ENCODE assay signal across 9 mouse cellular contexts in the genomic region with DNA sequence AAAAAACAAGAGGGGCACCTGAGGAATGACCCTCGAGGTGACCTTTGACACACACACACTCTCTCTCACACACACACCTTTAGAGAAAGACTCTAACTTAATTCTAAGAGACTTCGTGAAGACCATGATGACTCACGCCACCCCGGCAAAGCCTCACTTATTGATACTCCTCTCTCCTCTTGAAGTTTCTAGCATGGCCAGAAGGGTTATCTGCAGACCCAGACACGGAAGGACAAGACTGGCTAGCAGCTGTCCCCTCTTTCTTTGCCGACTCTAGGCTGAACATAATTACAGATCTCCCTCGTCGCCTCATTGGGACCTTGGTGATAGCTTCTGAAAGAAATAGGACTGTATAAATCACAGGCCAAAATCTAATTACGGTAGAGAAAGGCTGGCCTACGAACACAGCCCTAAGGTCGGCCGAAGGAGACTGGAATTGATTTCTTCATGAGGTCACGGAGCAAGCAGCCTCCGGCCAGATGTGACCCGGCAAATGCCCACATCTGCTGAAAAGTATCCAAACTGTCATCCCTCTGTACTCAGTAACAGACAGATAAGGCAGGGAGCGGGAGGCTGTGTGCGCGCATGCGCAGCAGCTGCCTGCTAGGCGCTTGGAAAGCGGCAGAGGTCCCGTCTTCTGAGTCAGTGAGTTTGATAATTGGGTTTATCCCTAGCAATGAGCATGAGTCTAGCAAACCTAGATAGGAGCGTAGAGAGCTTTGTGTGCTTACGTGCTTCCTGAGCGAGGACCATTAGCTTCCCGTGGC. TPM values are rescaled to one million over a fixed set of nuclear protein-coding genes. Genes with fewer than 3 reads are reported as not detected.
DNase-seq lines count a peak whose midpoint lies in the region; ATAC-seq and TF ChIP-seq lines count a peak whose summit lies in the region.
"Had no signal": no experiment of that assay in that cellular context is flagged by ENCODE, and none has a peak within 500 bp of the region (broad histone marks: within the 10 kb centered on the region; RNA-seq: fewer than 3 reads in every experiment).

No protein-coding gene starts in this region.

- 65% methylated on average over 26 of the region's 26 CpGs for WGBS in lung, embryonic 16.5 days
- WGBS in lung, adult 2 months = 60% methylated on average over 26 of the region's 26 CpGs
- WGBS in heart, embryonic 15.5 days = 59% methylated on average over 26 of the region's 26 CpGs
- 65% methylated on average over 26 of the region's 26 CpGs for WGBS in liver, embryonic 15.5 days (ENCODE audit: insufficient replicate concordance)

- peak; percentile 31 for DNase-seq in adrenal gland, postnatal 14 days
- DNase-seq in adrenal gland, postnatal 25 days = no peak
- no peak for DNase-seq in lung, adult 2 months
- DNase-seq in thymus, postnatal 4 days = no peak
- DNase-seq in cerebellum, adult 11 months = no peak
- DNase-seq: cerebellum, postnatal 36 days had no signal

- peaks cover 6% of the 10 kb centered on the region for H3K27me3 ChIP-seq in lung, embryonic 16.5 days (ENCODE audit: control insufficient read depth, insufficient read depth, low read depth, low read length)
- no peaks in the 10 kb centered on the region for H3K27me3 ChIP-seq in heart, embryonic 15.5 days
- H3K27me3 ChIP-seq in liver, embryonic 15.5 days = peaks cover 36% of the 10 kb centered on the region

- peak overlapping the region; percentile 16; the same call in 1 of the 2 replicates for H3K4me2 ChIP-seq in lung, embryonic 16.5 days (ENCODE audit: low read depth, low read length)
- peak overlapping the region; percentile 39 for H3K4me2 ChIP-seq in heart, embryonic 15.5 days
- H3K4me2 ChIP-seq in liver, embryonic 15.5 days = peak overlapping the region; percentile 35; the same call in 1 of the 2 replicates

- H3K36me3 ChIP-seq in lung, embryonic 16.5 days (ENCODE audit: control insufficient read depth, insufficient read depth, low read length) = no peaks in the 10 kb centered on the region
- no peaks in the 10 kb centered on the region for H3K36me3 ChIP-seq in heart, embryonic 15.5 days
- H3K36me3 ChIP-seq in liver, embryonic 15.5 days (replicated peaks) = no peaks in the 10 kb centered on the region

- ATAC-seq in lung, embryonic 16.5 days (ENCODE audit: low read depth) = no peak
- no peak for ATAC-seq in heart, embryonic 15.5 days (replicated peaks; ENCODE audit: insufficient number of reproducible peaks, insufficient read depth, low FRiP score, low read depth)
- ATAC-seq in liver, embryonic 15.5 days (ENCODE audit: insufficient read depth) = no peak

- no peak overlapping the region for H3K27ac ChIP-seq in lung, embryonic 16.5 days (ENCODE audit: low read length)
- no peak overlapping the region for H3K27ac ChIP-seq in heart, embryonic 15.5 days
- no peak overlapping the region for H3K27ac ChIP-seq in liver, embryonic 15.5 days (replicated peaks)

- no peaks in the 10 kb centered on the region for H3K9me3 ChIP-seq in lung, embryonic 16.5 days (ENCODE audit: control insufficient read depth, low read length)
- H3K9me3 ChIP-seq in heart, embryonic 15.5 days (replicated peaks) = no peaks in the 10 kb centered on the region
- H3K9me3 ChIP-seq in liver, embryonic 15.5 days (replicated peaks) = no peaks in the 10 kb centered on the region

- H3K4me3 ChIP-seq in lung, embryonic 16.5 days (ENCODE audit: low read length) = no peak overlapping the region
- H3K4me3 ChIP-seq in lung, adult 2 months (replicated peaks; ENCODE audit: extremely low read depth, low read depth, low read length) = no peak overlapping the region
- H3K4me3 ChIP-seq in heart, embryonic 15.5 days = peak overlapping the region; percentile 12; the same call in 1 of the 2 replicates
- H3K4me3 ChIP-seq in liver, embryonic 15.5 days (replicated peaks) = no peak overlapping the region

- no peak overlapping the region for H3K9ac ChIP-seq in lung, embryonic 16.5 days (ENCODE audit: low read length)
- H3K9ac ChIP-seq in heart, embryonic 15.5 days = no peak overlapping the region
- no peak overlapping the region for H3K9ac ChIP-seq in liver, embryonic 15.5 days

- TF ChIP-seq CTCF in lung, adult 2 months (IDR thresholded peaks at IDR 0.05; ENCODE audit: insufficient read depth, low read length) = no peak

- peaks cover 8% of the 10 kb centered on the region for H3K4me1 ChIP-seq in lung, embryonic 16.5 days (replicated peaks; ENCODE audit: control insufficient read depth, insufficient read depth, low read length)
- peaks cover 11% of the 10 kb centered on the region for H3K4me1 ChIP-seq in lung, adult 2 months (ENCODE audit: control insufficient read depth, insufficient read depth, low read length)
- peaks cover 17% of the 10 kb centered on the region for H3K4me1 ChIP-seq in heart, embryonic 15.5 days (replicated peaks)
- H3K4me1 ChIP-seq in liver, embryonic 15.5 days (replicated peaks) = peaks cover 4% of the 10 kb centered on the region

- no peak for TF ChIP-seq POLR2A in lung, adult 2 months (IDR thresholded peaks at IDR 0.05; ENCODE audit: borderline replicate concordance, extremely low read depth, low read depth, low read length)

RNA-seq across cellular contexts. Expression of a gene that starts 25.7 kb away (rescaled TPM):
- total RNA-seq in adrenal gland, postnatal 14 days (2021) = 117 and 122 TPM in 2 replicates
- 104 and 112 TPM in 2 replicates for total RNA-seq in adrenal gland, postnatal 25 days (2021)
- polyA plus RNA-seq in lung, embryonic 16.5 days (2015; fragmentation: Nextera tagmentation; extraction: Ambion mirVana) = 56.4 and 57.1 TPM in 2 replicates
- 30.8 and 45.8 TPM in 2 replicates for polyA plus RNA-seq in lung, adult 2 months (2012; rRNA removed)
- 45.4 and 56.4 TPM in 2 replicates for polyA plus RNA-seq in heart, embryonic 15.5 days (2015; fragmentation: Nextera tagmentation; extraction: Ambion mirVana)
- 45.5 and 49.1 TPM in 2 replicates for polyA plus RNA-seq in liver, embryonic 15.5 days (2015; fragmentation: Nextera tagmentation; extraction: Ambion mirVana)

RNA-seq across cellular contexts. Expression of a gene that starts 46.1 kb away (rescaled TPM):
- total RNA-seq in adrenal gland, postnatal 14 days (2021) = 40.1 and 45.4 TPM in 2 replicates
- 15.0 and 37.3 TPM in 2 replicates for total RNA-seq in adrenal gland, postnatal 25 days (2021)
- polyA plus RNA-seq in lung, embryonic 16.5 days (2015; fragmentation: Nextera tagmentation; extraction: Ambion mirVana) = 59.4 and 89.4 TPM in 2 replicates
- 8.4 and 10.4 TPM in 2 replicates for polyA plus RNA-seq in lung, adult 2 months (2012; rRNA removed)
- 116 and 165 TPM in 2 replicates for polyA plus RNA-seq in heart, embryonic 15.5 days (2015; fragmentation: Nextera tagmentation; extraction: Ambion mirVana)
- 27.4 and 31.1 TPM in 2 replicates for polyA plus RNA-seq in liver, embryonic 15.5 days (2015; fragmentation: Nextera tagmentation; extraction: Ambion mirVana)
